Mouse (Mus musculus) hindbrain, embryonic 16.5 days (tissue): Measurements from ENCODE around the gene Hdac7. TPM values are rescaled to one million over a fixed set of nuclear protein-coding genes. Genes with fewer than 3 reads are reported as not detected.

Experiments
- ATAC-seq: fragments of 200-750 bp; cut with Nextera tagmentation; 2 replicates; pipeline ENCODE4 v1.8.0; 2017; ENCODE audit warnings: moderate TSS enrichment, moderate library complexity
- H3K27ac ChIP-seq: fragments of 300-500 bp; sonication (generic); 2 replicates; pipeline ENCODE4 v1.5.1; 2014; ENCODE audit warnings: low read depth, mild to moderate bottlenecking, control low read depth, low read length, moderate library complexity
- H3K27me3 ChIP-seq: fragments of 300-500 bp; sonication (generic); replicated peaks from 2 replicates; pipeline ENCODE4 v1.6.1; 2014; ENCODE audit warnings: low read length; ENCODE audit not compliant: control insufficient read depth, insufficient read depth
- H3K36me3 ChIP-seq: fragments of 300-500 bp; sonication (generic); 2 replicates; pipeline ENCODE4 v1.6.1; 2014; ENCODE audit warnings: mild to moderate bottlenecking, low read length, moderate library complexity, mixed read lengths; ENCODE audit not compliant: control insufficient read depth, insufficient read depth
- H3K4me1 ChIP-seq: fragments of 300-500 bp; sonication (generic); 2 replicates; pipeline ENCODE4 v1.6.1; 2014; ENCODE audit warnings: low read depth, low read length; ENCODE audit not compliant: control insufficient read depth, insufficient read depth
- H3K4me2 ChIP-seq: fragments of 300-500 bp; sonication (generic); 2 replicates; pipeline ENCODE4 v1.6.1; 2014; ENCODE audit warnings: mild to moderate bottlenecking, low read length, control low read depth, moderate library complexity
- H3K4me3 ChIP-seq: fragments of 300-500 bp; sonication (generic); 2 replicates; pipeline ENCODE4 v1.5.1; 2014; ENCODE audit warnings: mild to moderate bottlenecking, low read length, control low read depth, moderate library complexity
- H3K9ac ChIP-seq: fragments of 300-500 bp; sonication (generic); 2 replicates; pipeline ENCODE4 v1.6.1; 2014; ENCODE audit warnings: low read depth, mild to moderate bottlenecking, control low read depth, low read length, moderate library complexity
- H3K9me3 ChIP-seq: fragments of 300-500 bp; sonication (generic); 2 replicates; pipeline ENCODE4 v1.6.1; 2014; ENCODE audit warnings: mild to moderate bottlenecking, low read length, moderate library complexity; ENCODE audit not compliant: control insufficient read depth
- whole genome bisulfite sequencing: fragments of 180-500 bp; shearing (Covaris S2); extraction: QIAGEN DNeasy Blood & Tissue Kit; methylation state at CpG from one replicate; pipeline ENCODE4 v1.1.7; 2014; 5-methylcytosine and 5-hydroxymethylcytosine counted together
- polyA plus RNA-seq: library from polyadenylated mRNA; unstranded; fragments of >200 nt; fragmentation: Nextera tagmentation; extraction: Ambion mirVana; gene quantifications from 2 replicates; pipeline ENCODE4 v1.2.1, GENCODE M21; 2015

The Hdac7 gene
- polyA plus RNA-seq, 1 experiment from 2014 or later = 25.2 TPM

GRCm38 (mm10) chr15:97847866-97848265 lies 3.6 kb upstream of the Hdac7 start:
- ATAC-seq = no peak
- no peaks in the 10 kb centered on the region for H3K9me3 ChIP-seq
- H3K4me2 ChIP-seq = no peak overlapping the region
- H3K27ac ChIP-seq = no peak overlapping the region
- H3K9ac ChIP-seq = no peak overlapping the region
- H3K27me3 ChIP-seq = no peaks in the 10 kb centered on the region
- no peak overlapping the region for H3K4me3 ChIP-seq
- WGBS = 95% methylated on average over 2 of the region's 2 CpGs
- no peaks in the 10 kb centered on the region for H3K36me3 ChIP-seq
- H3K4me1 ChIP-seq = peaks cover 2% of the 10 kb centered on the region; the same call in 1 of the 2 replicates

- H3K27me3 ChIP-seq = no peaks in the 10 kb centered on the region
- no peak overlapping the region for H3K4me2 ChIP-seq
- H3K4me3 ChIP-seq = no peak overlapping the region
- no peaks in the 10 kb centered on the region for H3K36me3 ChIP-seq
- no peak overlapping the region for H3K9ac ChIP-seq
- H3K4me1 ChIP-seq = peaks cover 2% of the 10 kb centered on the region; the same call in 1 of the 2 replicates
- no peaks in the 10 kb centered on the region for H3K9me3 ChIP-seq
- ATAC-seq = no peak
- 89% methylated on average over 4 of the region's 4 CpGs for WGBS
- no peak overlapping the region for H3K27ac ChIP-seq
Observed at GRCm38 (mm10) chr15:97847285-97847684, 3.0 kb upstream of the Hdac7 start.

DNA sequence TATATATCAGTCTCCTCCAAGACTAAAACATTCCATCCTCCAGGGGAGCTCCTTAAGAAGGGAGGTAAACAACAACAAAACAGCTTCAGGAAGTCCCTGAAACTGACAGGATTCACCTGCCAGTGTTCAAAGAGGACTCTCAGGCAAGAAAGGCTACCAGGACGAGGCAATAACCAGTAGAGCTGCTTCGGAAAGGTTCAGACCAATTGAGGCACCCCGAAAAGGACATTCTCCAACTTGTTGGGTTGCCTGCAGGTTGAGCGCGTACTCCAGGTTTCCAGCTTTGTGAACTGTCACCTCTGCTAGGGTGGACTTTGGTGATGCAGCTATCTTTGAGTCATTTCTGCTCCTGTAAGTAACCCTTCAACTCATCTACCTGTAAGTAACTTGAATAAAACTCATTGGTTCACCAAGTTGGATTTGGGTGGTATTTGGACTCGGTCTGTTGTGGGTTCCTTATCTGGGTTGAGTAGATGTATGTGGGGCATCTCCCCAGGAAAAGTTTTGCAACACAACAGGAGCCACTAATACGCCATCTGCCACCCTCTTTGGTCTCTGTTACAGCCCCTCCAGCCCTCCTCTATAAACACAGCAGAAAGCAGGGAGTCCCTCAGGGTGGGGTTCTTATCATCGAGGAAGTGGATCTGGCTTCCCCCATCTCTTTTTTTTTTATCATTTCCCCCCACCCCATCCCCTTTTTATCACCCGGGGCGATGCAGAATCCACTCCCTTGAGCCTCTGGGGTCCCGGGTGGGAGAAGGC lies 2.0 kb upstream of the Hdac7 start:
- WGBS = 89% methylated on average over 11 of the region's 11 CpGs
- Histone ChIP-seq H3K4me1 (peaks cover 2% of the 10 kb centered on the region; the same call in 1 of the 2 replicates), H3K9ac (no peak overlapping the region), H3K27ac (no peak overlapping the region), H3K9me3 (no peaks in the 10 kb centered on the region), H3K4me3 (no peak overlapping the region), H3K27me3 (no peaks in the 10 kb centered on the region), H3K4me2 (no peak overlapping the region), H3K36me3 (no peaks in the 10 kb centered on the region)
- no peak for ATAC-seq

DNA sequence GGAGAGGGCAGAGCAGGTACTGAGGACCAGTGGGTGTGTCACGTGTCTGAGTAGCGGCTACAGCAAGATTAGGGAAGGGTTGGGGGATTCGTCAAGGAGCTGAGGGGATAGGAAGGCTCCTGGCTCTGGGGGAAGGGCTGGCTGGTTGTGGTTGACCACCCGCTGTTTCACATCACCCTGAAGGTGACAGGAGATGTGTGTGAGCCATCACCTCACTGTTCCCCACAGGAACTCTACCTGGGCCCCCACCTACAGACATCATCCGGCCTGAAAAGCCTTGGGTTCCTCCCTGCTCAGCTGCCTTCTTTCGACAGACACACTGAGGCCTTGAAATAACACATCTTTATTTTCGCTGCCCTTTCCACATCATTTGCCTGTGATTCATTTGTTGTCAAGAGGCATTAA lies 1.1 kb downstream of the Hdac7 start:
- Histone ChIP-seq H3K4me3 (no peak overlapping the region), H3K9me3 (no peaks in the 10 kb centered on the region), H3K4me2 (no peak overlapping the region), H3K4me1 (peaks cover 2% of the 10 kb centered on the region), H3K27ac (no peak overlapping the region), H3K9ac (no peak overlapping the region), H3K36me3 (no peaks in the 10 kb centered on the region), H3K27me3 (no peaks in the 10 kb centered on the region)
- 85% methylated on average over 7 of the region's 7 CpGs for WGBS
- ATAC-seq = no peak

DNA sequence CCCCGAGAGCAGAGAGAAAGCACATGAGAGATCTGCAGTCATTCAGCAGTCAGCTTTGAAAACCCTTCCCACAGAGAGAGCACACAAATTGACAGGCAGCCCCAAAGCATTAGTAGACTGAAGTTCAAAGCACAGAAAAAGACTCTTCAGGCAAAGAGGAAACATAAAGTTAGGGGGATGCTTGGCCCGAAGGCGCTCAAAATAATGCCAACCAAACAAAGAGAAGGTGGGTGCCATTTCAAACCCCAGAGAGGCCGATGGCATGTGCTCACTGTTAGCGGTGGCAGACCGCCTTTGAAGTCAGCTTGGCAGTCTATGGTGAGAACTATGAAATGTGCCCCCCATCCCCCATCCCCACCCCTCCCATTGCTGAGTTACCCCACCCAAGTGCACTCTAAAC lies 2.2 kb downstream of the Hdac7 start:
- ATAC-seq = no peak
- Histone ChIP-seq H3K9ac (no peak overlapping the region), H3K36me3 (no peaks in the 10 kb centered on the region), H3K4me1 (peaks cover 8% of the 10 kb centered on the region), H3K4me3 (no peak overlapping the region), H3K27ac (no peak overlapping the region), H3K27me3 (no peaks in the 10 kb centered on the region), H3K4me2 (no peak overlapping the region), H3K9me3 (no peaks in the 10 kb centered on the region)
- 88% methylated on average over 6 of the region's 6 CpGs for WGBS

GRCm38 (mm10) chr15:97841383-97841782 lies 2.9 kb downstream of the Hdac7 start:
- Histone ChIP-seq H3K4me3 (no peak overlapping the region), H3K36me3 (no peaks in the 10 kb centered on the region), H3K9me3 (no peaks in the 10 kb centered on the region), H3K27ac (no peak overlapping the region), H3K4me2 (no peak overlapping the region), H3K9ac (no peak overlapping the region), H3K27me3 (no peaks in the 10 kb centered on the region), H3K4me1 (peaks cover 9% of the 10 kb centered on the region)
- no peak for ATAC-seq
- 94% methylated on average over 6 of the region's 6 CpGs for WGBS

GRCm38 (mm10) chr15:97840781-97841180 lies 3.5 kb downstream of the Hdac7 start:
- Histone ChIP-seq H3K27ac (no peak overlapping the region), H3K9ac (no peak overlapping the region), H3K4me1 (peaks cover 9% of the 10 kb centered on the region), H3K27me3 (no peaks in the 10 kb centered on the region), H3K9me3 (no peaks in the 10 kb centered on the region), H3K36me3 (no peaks in the 10 kb centered on the region), H3K4me3 (no peak overlapping the region), H3K4me2 (no peak overlapping the region)
- 80% methylated on average over 1 of the region's 1 CpGs for WGBS
- no peak for ATAC-seq

GRCm38 (mm10) chr15:97839991-97840455 lies 4.3 kb downstream of the Hdac7 start:
- WGBS = 40% methylated on average over 3 of the region's 3 CpGs
- Histone ChIP-seq H3K9ac (no peak overlapping the region), H3K27me3 (no peaks in the 10 kb centered on the region), H3K4me2 (no peak overlapping the region), H3K36me3 (no peaks in the 10 kb centered on the region), H3K4me3 (no peak overlapping the region), H3K27ac (peak overlapping the region; percentile 24; the same call in 1 of the 2 replicates), H3K4me1 (peaks cover 9% of the 10 kb centered on the region), H3K9me3 (no peaks in the 10 kb centered on the region)
- peak; percentile 60; the same call in 1 of the 2 replicates for ATAC-seq

- H3K27ac ChIP-seq = peak overlapping the region; percentile 24; the same call in 1 of the 2 replicates
- no peaks in the 10 kb centered on the region for H3K9me3 ChIP-seq
- no peaks in the 10 kb centered on the region for H3K36me3 ChIP-seq
- H3K27me3 ChIP-seq = no peaks in the 10 kb centered on the region
- 71% methylated on average over 4 of the region's 4 CpGs for WGBS
- no peak overlapping the region for H3K9ac ChIP-seq
- no peak overlapping the region for H3K4me2 ChIP-seq
- no peak overlapping the region for H3K4me3 ChIP-seq
- H3K4me1 ChIP-seq = peaks cover 9% of the 10 kb centered on the region
- ATAC-seq = no peak
Observed at GRCm38 (mm10) chr15:97839473-97839872, 4.8 kb downstream of the Hdac7 start.
